Mouse (Mus musculus) heart, adult 2 months (tissue): ENCODE measurements around the gene Ciart. TPM values are rescaled to one million over a fixed set of nuclear protein-coding genes. Genes with fewer than 3 reads are reported as not detected.

Experiments used
- DNase-seq, 2 experiments: peaks; one replicate each; pipeline ENCODE4 v3.0.0; 2021
- H3K27ac ChIP-seq: fragments of 200-600 bp; 2 replicates; pipeline ENCODE4 v1.8.1; 2022
- H3K27me3 ChIP-seq: fragments of 200-500 bp; 2 replicates; pipeline ENCODE4 v1.6.1; 2012; ENCODE audit warnings: mild to moderate bottlenecking, low read length, inconsistent platforms, mixed read lengths; ENCODE audit not compliant: control insufficient read depth, insufficient read depth
- H3K36me3 ChIP-seq: fragments of 200-500 bp; 2 replicates; pipeline ENCODE4 v1.6.1; 2012; ENCODE audit warnings: low read length, inconsistent platforms; ENCODE audit not compliant: control insufficient read depth, insufficient read depth
- H3K4me1 ChIP-seq: fragments of 200-500 bp; 2 replicates; pipeline ENCODE4 v1.6.1; 2011; ENCODE audit warnings: low read length; ENCODE audit not compliant: control insufficient read depth, insufficient read depth
- H3K4me3 ChIP-seq: fragments of 200-600 bp; 2 replicates; pipeline ENCODE4 v1.8.1; 2022
- H3K79me2 ChIP-seq: fragments of 200-500 bp; replicated peaks from 2 replicates; pipeline ENCODE4 v1.6.1; 2012; ENCODE audit warnings: mild to moderate bottlenecking, inconsistent platforms, low read length, moderate library complexity, mixed read lengths; ENCODE audit not compliant: control insufficient read depth, insufficient read depth
- H3K9ac ChIP-seq: fragments of 200-500 bp; 2 replicates; pipeline ENCODE4 v1.6.1; 2012; ENCODE audit warnings: low read depth, mild to moderate bottlenecking, control low read depth, inconsistent platforms, low read length, mixed read lengths
- CTCF ChIP-seq: fragments of 200-600 bp; IDR thresholded peaks from 2 replicates; pipeline ENCODE4 v1.8.1; 2022; ENCODE audit warnings: antibody characterized with exemption, mild to moderate bottlenecking, moderate library complexity
- EP300 ChIP-seq: fragments of 200-500 bp; IDR thresholded peaks from 2 replicates; pipeline ENCODE4 v1.6.1; 2011; ENCODE audit warnings: low read depth, low read length, control low read depth; ENCODE audit not compliant: insufficient read depth
- POLR2A ChIP-seq: fragments of 200-500 bp; IDR thresholded peaks from 2 replicates; pipeline ENCODE4 v1.6.1; 2011; ENCODE audit warnings: mild to moderate bottlenecking, low read depth, low read length, control low read depth; ENCODE audit not compliant: insufficient read depth
- whole genome bisulfite sequencing: fragments of 180-500 bp; shearing (Covaris S2); methylation state at CpG from one replicate; pipeline ENCODE4 v1.1.7; 2018; 5-methylcytosine and 5-hydroxymethylcytosine counted together
- intact Hi-C: fragments of 180-260 bp; cut with DNase I; formaldehyde crosslinking; loops from one replicate; pipeline ENCODE4 v1.15.1; 2025
- polyA plus RNA-seq: library from polyadenylated mRNA; depleted of rRNA; stranded (reverse); fragments of >200 nt; gene quantifications from 2 replicates; pipeline ENCODE4 v1.2.3, GENCODE M21; 2012
- total RNA-seq, 2 experiments: library from RNA; stranded (reverse); gene quantifications; 2 replicates each; pipeline ENCODE4 v1.2.3; 2021

Ciart gene
- total and polyA plus RNA-seq, 3 experiments, result 5.1 to 27.0 (median 7.7) TPM

GRCm38 (mm10) chr3:95891211-95892065 lies 9.4 kb upstream of the Ciart start, which contains the start of gene BC028528:
Gene BC028528 (minus strand): TSS chr3:95892005.
- Histone ChIP-seq H3K79me2 (0 out of 2 replicates have a peak, but pooled peaks cover 2% of the 10 kb centered on the region), H3K4me3 (peak within 1 kb of the TSS; percentile 48), H3K4me1 (peaks cover 15% of the 10 kb centered on the region), H3K27ac (peak within 1 kb of the TSS; percentile 88), H3K9ac (peak within 1 kb of the TSS; percentile 55), H3K27me3 (no peaks in the 10 kb centered on the region), H3K36me3 (no peaks in the 10 kb centered on the region)
- DNase-seq, result peak; percentile 60 to 73
- 23% methylated on average over 12 of the region's 12 CpGs for WGBS
- TF ChIP-seq EP300 (0 out of 2 replicates have a peak, but pooled peaks have one; percentile 13), CTCF (no peak), POLR2A (peak; percentile 80)
- intact Hi-C loops, result loop anchor here (2.0 to 5.0 kb wide), 3 partner anchors 61 to 331 kb away; partner anchors contain the start of genes Hist2h2ac and Hist2h2be

- Histone ChIP-seq H3K27me3 (no peaks in the 10 kb centered on the region), H3K79me2 (no peaks in the 10 kb centered on the region), H3K4me3 (no peak overlapping the region), H3K4me1 (peaks cover 11% of the 10 kb centered on the region), H3K9ac (no peak overlapping the region), H3K36me3 (no peaks in the 10 kb centered on the region), H3K27ac (peak overlapping the region; percentile 88)
- DNase-seq, result no peak
- no peak for TF ChIP-seq POLR2A
- no peak for TF ChIP-seq CTCF
- no peak for TF ChIP-seq EP300
- WGBS, result 52% methylated on average over 3 of the region's 3 CpGs
- intact Hi-C loops, result loop anchor here (5.0 kb wide), 2 partner anchors 63 to 333 kb away; partner anchors contain the start of genes Hist2h2ac and Hist2h2be
Observed at GRCm38 (mm10) chr3:95889664-95890063, 7.6 kb upstream of the Ciart start.

GRCm38 (mm10) chr3:95887596-95887995 lies 5.5 kb upstream of the Ciart start:
- no peaks in the 10 kb centered on the region for H3K27me3 ChIP-seq
- no peaks in the 10 kb centered on the region for H3K36me3 ChIP-seq
- 86% methylated on average over 4 of the region's 4 CpGs for WGBS
- H3K4me3 ChIP-seq, result no peak overlapping the region
- H3K9ac ChIP-seq, result no peak overlapping the region
- TF ChIP-seq CTCF, result no peak
- no peak for TF ChIP-seq POLR2A
- TF ChIP-seq EP300, result no peak
- H3K79me2 ChIP-seq, result no peaks in the 10 kb centered on the region
- peaks cover 11% of the 10 kb centered on the region for H3K4me1 ChIP-seq
- H3K27ac ChIP-seq, result no peak overlapping the region
- DNase-seq, result no peak
- intact Hi-C loops, result no loop called here

GRCm38 (mm10) chr3:95884400-95884799 lies 2.3 kb upstream of the Ciart start:
- no peak for TF ChIP-seq CTCF
- no peak for TF ChIP-seq EP300
- no peak for TF ChIP-seq POLR2A
- intact Hi-C loops, result loop anchor here (5.0 kb wide), 1 partner anchor 168 kb away; no protein-coding TSS in a partner anchor
- WGBS, result 93% methylated on average over 5 of the region's 5 CpGs

GRCm38 (mm10) chr3:95882816-95883425 lies 870 bp upstream of the Ciart start:
- intact Hi-C loops, result loop anchor here (1.0 to 5.0 kb wide), 2 partner anchors 24 to 169 kb away; no protein-coding TSS in a partner anchor
- H3K4me1 ChIP-seq, result peaks cover 3% of the 10 kb centered on the region
- no peaks in the 10 kb centered on the region for H3K79me2 ChIP-seq
- peak; percentile 72 to 76 for DNase-seq
- H3K27ac ChIP-seq, result peak overlapping the region; percentile 66
- H3K36me3 ChIP-seq, result 0 out of 2 replicates have a peak, but pooled peaks cover 3% of the 10 kb centered on the region
- H3K27me3 ChIP-seq, result no peaks in the 10 kb centered on the region
- peak overlapping the region; percentile 68 for H3K9ac ChIP-seq
- TF ChIP-seq POLR2A, result no peak
- TF ChIP-seq CTCF, result peak; percentile 82
- 0 out of 2 replicates have a peak, but pooled peaks have one; percentile 17 for TF ChIP-seq EP300
- under 1% methylated on average over 24 of the region's 24 CpGs for WGBS
- peak overlapping the region; percentile 66 for H3K4me3 ChIP-seq

More at GRCm38 (mm10) chr3:95884400-95884799, 2.3 kb upstream of the Ciart start:
- Histone ChIP-seq H3K36me3 (0 out of 2 replicates have a peak, but pooled peaks cover 3% of the 10 kb centered on the region), H3K4me3 (no peak overlapping the region), H3K79me2 (no peaks in the 10 kb centered on the region), H3K27ac (no peak overlapping the region), H3K4me1 (peaks cover 3% of the 10 kb centered on the region), H3K27me3 (no peaks in the 10 kb centered on the region), H3K9ac (no peak overlapping the region)
- no peak for DNase-seq
